Mouse (Mus musculus): Measurements from ENCODE around the gene Ggt1. TPM values are rescaled to one million over a fixed set of nuclear protein-coding genes. Genes with fewer than 3 reads are reported as not detected.

The Ggt1 gene
- total RNA-seq, 1 experiment from 2014 or later: 2.4 TPM

DNA sequence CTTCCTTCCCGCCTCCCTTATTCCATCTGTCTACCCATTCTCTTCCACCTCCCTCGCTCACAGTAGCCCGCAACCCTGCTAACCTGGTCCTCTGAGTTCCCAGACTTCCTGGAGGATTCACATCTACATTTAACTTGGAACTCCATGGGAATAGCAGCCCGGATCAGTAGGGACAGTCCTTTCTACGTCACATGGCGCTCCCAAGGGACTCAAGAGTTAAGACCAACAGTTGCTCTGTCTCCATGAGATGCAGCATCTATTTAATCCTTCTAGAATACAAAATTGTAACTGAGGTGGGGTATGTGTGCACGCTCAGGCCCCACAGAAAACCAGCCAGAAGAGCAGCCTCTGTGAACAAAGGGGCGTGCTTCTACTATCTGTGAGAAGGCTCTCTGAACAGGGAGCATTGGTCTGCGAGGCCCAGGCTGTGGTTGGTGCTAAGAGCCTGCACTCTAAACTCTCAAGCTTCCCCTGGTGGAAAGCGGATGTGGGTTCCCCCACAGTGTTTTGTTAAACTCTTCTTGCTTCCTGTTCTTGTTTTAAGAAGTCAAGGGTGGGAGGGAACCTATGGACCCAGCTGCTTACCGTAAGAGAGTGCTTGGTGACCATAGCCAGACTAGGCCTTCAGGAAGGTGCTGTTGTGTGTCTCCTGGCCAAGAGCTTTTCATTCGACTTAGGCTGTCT is 29.9 kb downstream of the Ggt1 start:
- peak; percentile 93 to 95 for ATAC-seq (replicated peaks in 1 of 2; ENCODE audit: insufficient read depth in 1 of 2, low FRiP score in 2 of 2, low TSS enrichment in 1 of 2, low read depth in 1 of 2, poor library complexity in 2 of 2, severe bottlenecking in 2 of 2)

DNA sequence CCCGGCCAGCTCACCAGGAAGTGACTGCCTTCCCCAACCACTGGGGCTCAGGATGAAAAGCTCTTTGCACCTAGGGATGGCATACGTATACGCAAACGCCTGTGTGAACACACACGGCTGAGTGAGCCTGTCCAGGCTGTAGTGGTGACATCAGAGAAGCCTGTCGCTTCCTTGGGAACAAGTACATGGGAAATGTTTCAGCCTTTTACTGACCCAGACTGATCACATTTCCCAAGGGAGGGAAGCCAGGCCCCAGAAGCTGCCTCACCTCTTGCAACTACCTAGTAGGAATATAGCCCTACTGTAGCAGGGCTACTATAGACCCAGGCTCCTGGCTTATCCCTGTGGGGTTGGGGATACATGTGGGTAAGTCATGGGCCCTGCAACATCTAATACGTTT is 31.2 kb downstream of the Ggt1 start:
- no peak for ATAC-seq (replicated peaks in 1 of 2; ENCODE audit: insufficient read depth in 1 of 2, low FRiP score in 2 of 2, low TSS enrichment in 1 of 2, low read depth in 1 of 2, poor library complexity in 2 of 2, severe bottlenecking in 2 of 2)

DNA sequence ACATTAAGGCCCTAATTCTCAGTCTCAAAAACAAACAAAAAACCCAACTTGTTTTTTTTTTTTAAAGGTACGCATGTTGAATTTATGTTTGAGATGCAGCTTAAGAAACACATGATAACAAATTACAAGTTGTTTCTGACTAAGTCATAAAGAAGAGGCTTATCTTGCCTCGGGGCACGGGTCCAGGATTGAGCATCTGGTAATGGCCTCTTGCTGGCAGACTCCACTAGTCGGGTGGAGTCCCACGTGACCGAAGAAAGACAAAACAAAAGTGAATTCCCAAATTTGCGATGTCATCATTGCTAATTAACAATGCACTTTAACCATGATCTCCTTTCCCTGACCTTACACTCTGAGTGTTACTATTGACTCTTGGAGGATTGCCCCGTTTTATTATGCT is 34.6 kb downstream of the Ggt1 start:
- no peak for ATAC-seq (replicated peaks in 1 of 2; ENCODE audit: insufficient read depth in 1 of 2, low FRiP score in 2 of 2, low TSS enrichment in 1 of 2, low read depth in 1 of 2, poor library complexity in 2 of 2, severe bottlenecking in 2 of 2)

DNA sequence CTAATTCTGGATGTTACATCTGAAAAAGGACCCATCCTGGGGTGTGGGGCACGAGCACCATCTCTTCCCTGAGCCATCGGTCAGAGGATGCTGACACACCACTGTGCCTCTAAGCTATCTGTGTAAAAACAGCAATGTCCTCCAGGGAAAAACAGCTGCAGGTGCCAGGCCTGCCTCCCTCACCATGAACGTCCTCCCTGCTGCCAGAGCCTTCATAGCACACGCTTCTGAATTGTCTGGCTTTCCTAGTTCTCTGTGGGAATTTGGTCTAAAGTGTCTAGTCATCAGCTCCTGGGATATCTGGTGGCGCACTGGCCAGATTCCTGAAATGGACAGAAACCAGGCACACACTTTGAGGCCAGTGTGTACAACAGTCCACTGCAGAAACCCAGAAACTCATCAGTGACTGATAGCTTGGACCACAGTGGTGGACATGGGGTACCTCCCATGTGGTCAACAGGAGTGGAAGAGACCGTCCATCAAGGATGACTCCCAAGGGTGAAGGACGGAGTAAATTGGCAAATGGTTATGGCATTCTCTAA is 38.9 kb downstream of the Ggt1 start:
- no peak for ATAC-seq (replicated peaks in 1 of 2; ENCODE audit: insufficient read depth in 1 of 2, low FRiP score in 2 of 2, low TSS enrichment in 1 of 2, low read depth in 1 of 2, poor library complexity in 2 of 2, severe bottlenecking in 2 of 2)

DNA sequence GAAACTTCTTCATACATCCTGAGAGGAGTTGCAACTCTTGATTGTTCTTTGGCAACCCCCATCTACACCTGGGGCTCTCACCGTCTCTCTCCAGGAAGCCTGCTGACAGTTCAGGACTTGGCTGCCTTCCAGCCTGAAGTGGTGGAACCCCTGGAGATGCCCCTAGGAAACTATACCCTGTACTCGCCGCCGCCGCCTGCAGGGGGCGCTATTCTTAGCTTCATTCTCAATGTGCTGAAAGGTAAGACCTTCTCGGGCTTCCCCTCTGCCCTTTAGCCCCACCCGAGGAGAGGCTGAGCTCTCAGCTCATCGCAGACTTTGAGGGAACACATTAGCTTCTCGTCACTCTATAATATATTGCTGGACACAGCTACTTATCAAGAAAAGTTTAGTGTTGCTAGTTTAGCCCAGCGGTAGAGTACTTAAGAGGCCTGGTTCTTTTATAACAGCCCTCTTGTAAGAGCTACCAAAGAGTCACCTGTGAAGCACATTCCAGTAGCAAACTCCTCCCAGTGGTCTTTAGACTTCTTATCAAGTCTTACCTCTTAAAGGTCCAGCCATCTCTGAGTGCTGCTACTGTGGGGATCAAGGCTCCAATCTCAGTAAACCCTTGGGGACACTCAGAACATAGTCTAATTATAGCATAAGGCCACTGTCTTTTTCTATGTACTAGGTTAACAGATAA is 43.9 kb downstream of the Ggt1 start:
- no peak for ATAC-seq (replicated peaks in 1 of 2; ENCODE audit: insufficient read depth in 1 of 2, low FRiP score in 2 of 2, low TSS enrichment in 1 of 2, low read depth in 1 of 2, poor library complexity in 2 of 2, severe bottlenecking in 2 of 2)

DNA sequence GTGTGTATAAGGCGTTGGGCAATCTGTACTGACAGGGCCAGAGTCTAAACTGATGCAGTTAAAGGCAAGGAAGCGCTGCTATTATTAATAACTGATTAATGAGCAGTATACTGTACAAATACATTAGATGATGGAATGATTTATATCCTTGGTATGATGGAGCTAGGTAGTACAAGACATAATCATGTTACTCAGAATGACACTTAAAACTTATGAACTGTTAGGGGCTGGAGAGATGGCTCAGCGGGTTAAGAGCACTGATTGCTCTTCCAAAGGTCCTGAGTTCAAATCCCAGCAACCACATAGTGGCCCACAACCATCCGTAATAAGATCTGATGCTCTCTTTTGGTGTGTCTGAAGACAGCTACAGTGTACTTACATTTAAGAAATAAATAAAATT is 45.8 kb downstream of the Ggt1 start:
- no peak for ATAC-seq (replicated peaks in 1 of 2; ENCODE audit: insufficient read depth in 1 of 2, low FRiP score in 2 of 2, low TSS enrichment in 1 of 2, low read depth in 1 of 2, poor library complexity in 2 of 2, severe bottlenecking in 2 of 2)

DNA sequence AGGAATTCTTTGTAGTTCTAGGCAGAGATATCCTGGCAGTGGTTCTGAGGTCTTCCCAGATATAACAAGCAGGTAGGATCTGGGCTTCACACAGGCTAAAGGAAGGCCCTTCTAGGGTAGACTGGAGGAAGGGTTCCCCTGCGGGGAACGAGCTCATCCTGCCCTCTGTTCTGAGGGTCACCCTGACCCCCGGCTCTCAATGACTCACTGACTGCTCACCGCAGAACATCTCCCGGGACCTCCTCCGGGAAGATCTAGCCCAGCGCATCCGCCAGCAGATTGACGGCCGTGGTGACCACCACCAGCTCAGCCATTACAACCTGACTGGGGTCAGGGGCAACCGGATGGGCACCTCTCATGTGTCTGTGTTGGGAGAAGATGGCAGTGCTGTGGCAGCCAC is 47.6 kb downstream of the Ggt1 start:
- no peak for ATAC-seq (replicated peaks in 1 of 2; ENCODE audit: insufficient read depth in 1 of 2, low FRiP score in 2 of 2, low TSS enrichment in 1 of 2, low read depth in 1 of 2, poor library complexity in 2 of 2, severe bottlenecking in 2 of 2)

DNA sequence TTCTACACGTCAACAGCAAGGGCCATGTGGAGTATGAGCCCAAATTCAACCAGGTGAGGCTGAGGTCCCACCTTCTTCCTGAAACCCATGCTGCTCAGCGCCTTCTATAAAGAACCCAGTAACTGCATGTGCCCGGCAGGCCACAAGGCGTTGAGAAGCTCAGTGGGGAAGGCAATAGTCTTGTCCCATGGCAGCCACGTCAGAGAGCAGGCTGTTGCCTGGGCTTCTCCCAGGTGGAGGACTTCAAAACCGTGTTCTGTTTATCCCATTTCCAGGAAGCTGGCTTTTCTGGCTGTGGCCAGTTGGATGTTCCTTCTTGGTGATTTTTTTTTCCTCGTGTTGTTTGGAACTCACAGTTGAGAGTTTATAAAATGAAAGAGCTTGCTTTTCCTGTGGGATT is 49.1 kb downstream of the Ggt1 start:
- no peak for ATAC-seq (replicated peaks in 1 of 2; ENCODE audit: insufficient read depth in 1 of 2, low FRiP score in 2 of 2, low TSS enrichment in 1 of 2, low read depth in 1 of 2, poor library complexity in 2 of 2, severe bottlenecking in 2 of 2)

DNA sequence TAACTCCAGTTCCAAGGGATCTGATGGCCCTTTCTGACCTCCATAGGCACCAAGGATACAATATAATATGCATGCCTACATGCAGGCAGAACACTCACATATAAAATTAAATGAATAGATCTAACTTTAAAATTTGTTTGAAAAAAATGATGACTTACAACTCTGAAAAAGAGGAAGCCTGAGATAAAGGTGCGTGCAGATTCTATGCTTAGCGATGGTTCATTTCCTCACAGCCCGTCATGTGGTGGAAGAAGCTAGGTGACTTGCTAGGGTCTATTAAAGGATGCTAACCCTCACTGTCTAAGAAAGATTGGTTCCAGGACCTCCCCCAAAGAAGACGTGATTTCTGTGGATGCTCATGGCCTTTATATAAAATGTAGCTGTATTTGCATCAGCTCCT is 54.6 kb downstream of the Ggt1 start:
- ATAC-seq (replicated peaks in 1 of 2; ENCODE audit: insufficient read depth in 1 of 2, low FRiP score in 2 of 2, low TSS enrichment in 1 of 2, low read depth in 1 of 2, poor library complexity in 2 of 2, severe bottlenecking in 2 of 2): no peak

DNA sequence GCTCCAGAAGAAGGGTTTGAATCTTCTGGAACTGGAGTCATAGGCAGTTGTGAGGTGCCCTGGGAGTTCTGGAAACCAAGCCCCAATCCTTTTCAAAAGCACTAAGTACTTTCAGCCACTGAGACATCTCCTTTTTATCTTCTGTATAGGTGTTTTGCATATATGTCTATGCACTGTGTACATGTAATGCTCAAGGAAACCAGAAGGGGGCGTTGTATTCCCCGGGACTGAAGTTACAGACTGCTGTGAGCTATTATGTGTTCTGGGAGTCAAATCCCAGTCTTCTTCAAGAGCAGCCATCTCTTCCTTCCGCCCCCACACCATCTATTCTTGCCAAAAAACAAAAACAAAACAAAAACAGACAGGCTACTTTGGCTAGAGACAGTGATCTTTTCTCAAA is 59.4 kb downstream of the Ggt1 start:
- no peak for ATAC-seq (replicated peaks in 1 of 2; ENCODE audit: insufficient read depth in 1 of 2, low FRiP score in 2 of 2, low TSS enrichment in 1 of 2, low read depth in 1 of 2, poor library complexity in 2 of 2, severe bottlenecking in 2 of 2)

DNA sequence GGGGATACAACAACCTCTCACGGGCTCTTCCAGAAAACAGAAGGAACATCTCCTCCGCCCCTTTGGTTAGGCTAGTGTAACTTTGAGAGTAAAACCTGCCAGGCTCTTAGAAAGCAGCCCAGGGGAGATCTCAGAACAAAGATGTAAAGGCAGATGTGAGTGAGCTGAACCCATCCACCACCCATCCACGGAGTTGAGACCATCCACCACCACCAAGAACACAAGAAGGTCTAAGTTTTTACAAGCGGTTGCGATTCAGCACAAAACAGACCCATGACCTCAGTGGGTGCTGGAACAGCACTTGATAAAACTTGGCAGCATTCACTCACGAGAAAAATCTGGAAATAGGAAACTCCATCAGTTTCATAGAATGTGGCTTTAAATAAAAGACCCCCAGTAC is 64.5 kb downstream of the Ggt1 start:
- ATAC-seq (replicated peaks in 1 of 2; ENCODE audit: insufficient read depth in 1 of 2, low FRiP score in 2 of 2, low TSS enrichment in 1 of 2, low read depth in 1 of 2, poor library complexity in 2 of 2, severe bottlenecking in 2 of 2): no peak

DNA sequence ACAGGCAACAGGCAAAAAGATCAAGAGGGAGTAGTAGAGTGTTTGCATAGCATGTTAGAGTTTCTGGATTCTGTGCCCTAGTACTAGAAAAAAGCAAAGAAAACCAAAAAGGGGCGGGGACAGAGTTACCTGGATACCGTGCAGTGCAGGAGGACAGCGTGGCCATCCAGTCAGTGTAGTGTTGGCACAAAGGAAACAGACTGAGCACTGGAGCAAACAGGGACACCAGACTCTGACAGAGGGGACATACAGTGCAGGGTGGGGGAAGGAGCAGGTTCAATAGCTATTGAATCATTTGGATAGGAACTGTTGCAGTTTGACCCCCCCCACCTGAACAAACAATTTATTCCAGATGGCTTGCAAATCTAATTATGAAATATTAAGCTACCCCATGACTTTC is 65.6 kb downstream of the Ggt1 start:
- ATAC-seq (replicated peaks in 1 of 2; ENCODE audit: insufficient read depth in 1 of 2, low FRiP score in 2 of 2, low TSS enrichment in 1 of 2, low read depth in 1 of 2, poor library complexity in 2 of 2, severe bottlenecking in 2 of 2): no peak

DNA sequence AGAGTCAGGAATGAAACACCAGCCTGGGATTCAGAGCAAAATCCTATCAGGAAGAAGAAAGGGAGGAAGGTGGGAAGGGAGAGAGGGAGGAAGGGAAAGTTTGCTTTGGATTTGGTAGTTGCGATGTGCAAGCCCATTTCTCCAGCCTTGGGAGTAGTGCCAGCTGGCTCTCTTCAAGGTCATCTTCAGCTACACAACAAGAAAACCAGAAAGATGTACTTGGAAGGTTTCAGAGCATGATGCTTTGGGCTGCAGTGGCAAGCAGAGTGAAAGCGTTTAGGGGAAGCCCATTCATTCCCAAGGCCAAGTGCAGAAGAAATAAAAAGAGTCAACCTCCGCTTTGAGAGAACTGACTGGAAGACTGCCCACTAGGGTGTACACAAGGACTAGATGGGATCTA is 66.1 kb downstream of the Ggt1 start:
- ATAC-seq (replicated peaks in 1 of 2; ENCODE audit: insufficient read depth in 1 of 2, low FRiP score in 2 of 2, low TSS enrichment in 1 of 2, low read depth in 1 of 2, poor library complexity in 2 of 2, severe bottlenecking in 2 of 2): no peak

DNA sequence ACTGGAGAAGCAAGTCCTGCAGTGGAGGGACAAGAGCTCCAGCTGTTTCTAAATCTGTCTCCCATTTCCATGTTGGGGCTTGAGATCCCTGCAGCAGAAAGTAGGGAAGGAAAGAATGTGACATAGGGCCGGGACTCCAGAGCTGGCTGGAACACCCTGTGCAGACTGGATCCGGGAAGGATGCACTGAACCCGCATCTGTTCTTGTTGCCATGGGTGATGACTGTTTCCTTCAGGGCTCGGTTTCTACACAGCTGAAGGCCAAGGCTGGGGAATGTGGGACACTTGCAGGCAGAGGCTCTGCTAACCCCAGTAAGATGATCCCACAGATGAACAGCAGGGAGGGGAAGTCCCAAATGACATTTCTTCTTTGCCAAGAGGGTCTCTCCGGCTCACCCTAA is 71.2 kb downstream of the Ggt1 start:
- no peak for ATAC-seq (replicated peaks in 1 of 2; ENCODE audit: insufficient read depth in 1 of 2, low FRiP score in 2 of 2, low TSS enrichment in 1 of 2, low read depth in 1 of 2, poor library complexity in 2 of 2, severe bottlenecking in 2 of 2)

DNA sequence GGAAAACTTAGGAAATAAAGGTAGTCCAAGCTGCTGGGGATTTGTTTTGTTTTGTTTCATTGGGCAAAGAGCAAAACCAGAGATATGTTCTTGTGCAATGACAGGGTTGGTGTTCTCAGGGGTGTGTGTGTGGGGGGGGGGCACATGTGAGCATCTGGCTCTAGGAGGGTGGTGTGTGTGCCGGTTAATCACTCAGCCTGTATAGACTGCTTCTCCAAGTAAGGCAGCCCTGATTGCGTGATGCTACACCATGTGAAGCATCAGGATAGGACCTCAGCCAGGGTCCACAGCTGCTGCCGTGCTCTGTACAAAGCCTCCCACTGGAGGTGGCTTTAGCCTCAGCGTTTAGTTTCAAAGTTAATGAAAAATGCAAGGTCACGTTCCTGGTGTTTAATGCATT is 71.6 kb downstream of the Ggt1 start:
- ATAC-seq (replicated peaks in 1 of 2; ENCODE audit: insufficient read depth in 1 of 2, low FRiP score in 2 of 2, low TSS enrichment in 1 of 2, low read depth in 1 of 2, poor library complexity in 2 of 2, severe bottlenecking in 2 of 2): no peak

DNA sequence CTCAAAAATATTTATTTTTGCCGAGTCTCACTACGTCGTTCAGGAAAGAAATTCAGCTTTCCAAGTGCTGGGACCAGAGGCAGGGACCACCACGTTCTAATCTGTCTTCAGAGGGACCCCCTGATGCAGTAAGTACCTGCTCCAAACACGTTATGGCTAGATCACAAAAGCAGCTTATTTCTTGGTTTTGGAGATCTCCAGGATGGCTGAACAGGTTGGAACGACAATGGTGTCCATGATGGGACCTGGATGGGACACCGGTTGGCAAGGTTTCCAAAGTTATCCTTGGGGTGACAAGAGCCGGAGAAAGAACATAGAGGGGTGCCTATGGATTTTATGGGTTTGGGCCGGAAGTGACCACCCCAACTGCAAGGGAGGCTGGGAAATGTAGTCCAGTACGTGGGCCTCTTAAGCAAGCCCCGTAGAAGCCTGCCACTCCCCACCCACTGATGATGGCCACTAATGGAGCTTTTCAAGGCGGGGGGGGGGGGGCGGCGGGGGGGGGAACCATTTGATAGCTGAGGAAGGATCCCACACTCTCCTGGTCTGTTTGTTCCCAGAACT is 72.3 kb downstream of the Ggt1 start:
- no peak for ATAC-seq (replicated peaks in 1 of 2; ENCODE audit: insufficient read depth in 1 of 2, low FRiP score in 2 of 2, low TSS enrichment in 1 of 2, low read depth in 1 of 2, poor library complexity in 2 of 2, severe bottlenecking in 2 of 2)

DNA sequence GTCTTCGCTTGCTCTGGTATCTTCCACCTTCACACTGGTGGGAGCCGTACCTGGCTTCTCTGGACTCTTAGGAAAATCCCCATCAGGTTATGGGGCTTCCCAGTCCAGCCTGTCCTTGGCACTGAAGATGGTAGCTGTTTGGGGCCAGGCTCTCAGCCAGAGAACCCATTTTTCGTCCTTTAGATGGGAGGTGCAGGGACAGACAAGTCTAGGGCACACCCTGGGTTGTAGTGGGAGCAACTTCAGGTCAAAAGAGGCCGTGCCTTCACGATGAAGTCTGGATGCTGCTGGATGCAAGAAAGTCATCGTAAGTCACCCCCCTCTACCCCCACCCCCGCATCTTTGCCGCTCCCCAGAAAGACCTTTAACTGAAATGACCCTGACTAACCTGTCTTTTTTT is 73.2 kb downstream of the Ggt1 start:
- ATAC-seq (replicated peaks in 1 of 2; ENCODE audit: insufficient read depth in 1 of 2, low FRiP score in 2 of 2, low TSS enrichment in 1 of 2, low read depth in 1 of 2, poor library complexity in 2 of 2, severe bottlenecking in 2 of 2): no peak

DNA sequence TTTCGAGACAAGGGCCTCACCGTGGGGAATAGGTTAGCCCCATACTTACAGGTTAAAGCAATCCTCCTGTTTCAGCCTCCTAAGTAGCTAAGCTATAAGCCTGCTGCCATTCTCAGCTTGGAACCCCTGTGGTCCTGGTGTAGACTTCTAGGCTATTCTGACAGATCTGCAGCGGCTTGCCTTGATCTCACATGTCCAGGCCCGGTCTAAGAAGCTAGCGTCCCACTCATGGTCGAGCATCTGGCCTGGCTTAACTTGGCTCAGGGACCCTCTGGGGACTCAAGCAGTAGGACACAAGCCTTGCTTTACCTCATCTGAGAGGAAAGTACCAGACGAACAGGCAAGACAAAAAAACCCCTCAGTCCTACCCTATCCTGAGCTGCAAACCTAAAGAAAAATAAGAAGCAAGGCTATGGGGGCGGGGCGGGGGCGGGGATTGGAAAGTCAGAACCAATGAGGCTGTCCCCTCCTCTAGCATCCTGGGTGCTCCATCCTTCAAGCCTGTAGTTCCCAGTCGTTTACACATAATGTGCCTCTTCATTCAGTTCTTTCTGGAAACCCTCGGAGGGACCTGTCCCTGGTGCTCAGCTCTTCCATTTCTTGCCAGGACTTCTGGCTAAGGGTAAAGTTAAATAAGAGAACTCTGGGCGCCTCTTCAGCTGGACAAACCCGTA is 73.8 kb downstream of the Ggt1 start:
- no peak for ATAC-seq (replicated peaks in 1 of 2; ENCODE audit: insufficient read depth in 1 of 2, low FRiP score in 2 of 2, low TSS enrichment in 1 of 2, low read depth in 1 of 2, poor library complexity in 2 of 2, severe bottlenecking in 2 of 2)

Data from hematopoietic stem cell, adult 5-6 weeks (primary cell).